Mouse (Mus musculus) testis, adult 2 months (tissue): Measurements from ENCODE around the gene Rasgef1b. TPM values are rescaled to one million over a fixed set of nuclear protein-coding genes. Genes with fewer than 3 reads are reported as not detected.

Experiments used
- H3K27ac ChIP-seq: fragments of 200-500 bp; 2 replicates; pipeline ENCODE4 v1.5.1; 2012; ENCODE audit warnings: low read depth, low read length; ENCODE audit not compliant: control insufficient read depth, insufficient read depth
- H3K27me3 ChIP-seq: fragments of 200-500 bp; 2 replicates; pipeline ENCODE4 v1.6.1; 2012; ENCODE audit warnings: mild to moderate bottlenecking, low read length, moderate library complexity; ENCODE audit not compliant: control insufficient read depth, insufficient read depth
- H3K36me3 ChIP-seq: fragments of 200-500 bp; 2 replicates; pipeline ENCODE4 v1.6.1; 2012; ENCODE audit warnings: mild to moderate bottlenecking, low read length; ENCODE audit not compliant: control insufficient read depth, insufficient read depth
- H3K4me1 ChIP-seq: fragments of 200-500 bp; 2 replicates; pipeline ENCODE4 v1.6.1; 2012; ENCODE audit warnings: low read length; ENCODE audit not compliant: control insufficient read depth, insufficient read depth
- H3K4me3 ChIP-seq: fragments of 200-500 bp; 2 replicates; pipeline ENCODE4 v1.5.1; 2012; ENCODE audit warnings: low read depth, mild to moderate bottlenecking, low read length, moderate library complexity, mixed read lengths; ENCODE audit not compliant: control insufficient read depth
- CTCF ChIP-seq: fragments of 200-500 bp; IDR thresholded peaks from 2 replicates; pipeline ENCODE4 v1.5.1; 2012; ENCODE audit warnings: low read depth, mild to moderate bottlenecking, inconsistent platforms, low read length, moderate library complexity; ENCODE audit not compliant: control insufficient read depth, insufficient read depth, insufficient replicate concordance
- POLR2A ChIP-seq: fragments of 200-500 bp; IDR thresholded peaks from 2 replicates; pipeline ENCODE4 v1.6.1; 2012; ENCODE audit warnings: low read depth, mild to moderate bottlenecking, inconsistent platforms, low read length, moderate library complexity; ENCODE audit not compliant: control insufficient read depth
- polyA plus RNA-seq: library from polyadenylated mRNA; depleted of rRNA; stranded (reverse); fragments of >200 nt; gene quantifications from 2 replicates; pipeline ENCODE4 v1.2.3, GENCODE M21; 2012

Rasgef1b gene
- polyA plus RNA-seq, 1 experiment, result 3.2 TPM

- H3K27me3 ChIP-seq, result no peaks in the 10 kb centered on the region
- no peak overlapping the region for H3K4me3 ChIP-seq
- H3K36me3 ChIP-seq, result no peaks in the 10 kb centered on the region
- TF ChIP-seq CTCF (no peak), POLR2A (no peak)
- no peaks in the 10 kb centered on the region for H3K4me1 ChIP-seq
- no peak overlapping the region for H3K27ac ChIP-seq
Observed at GRCm38 (mm10) chr5:99562096-99562495, 166.8 kb downstream of the Rasgef1b start.

DNA sequence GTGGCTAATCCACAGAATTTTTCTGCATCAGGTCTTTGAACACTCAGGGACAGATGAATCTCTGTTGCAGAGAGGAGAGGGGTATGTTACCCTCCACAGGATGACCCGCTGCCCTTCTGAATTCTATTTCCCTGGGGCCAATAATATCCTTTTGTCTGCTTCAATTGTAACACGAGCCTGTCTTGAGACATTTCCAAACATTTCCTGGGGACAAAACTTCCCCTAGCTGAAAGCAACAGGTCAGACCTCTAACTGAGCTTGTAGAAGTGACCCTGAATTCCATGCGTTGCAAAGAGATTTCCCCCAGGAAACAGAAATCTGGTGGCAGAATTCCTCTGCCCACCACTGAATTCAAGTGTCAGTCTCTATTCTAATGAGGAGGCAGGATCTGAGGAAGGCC lies 169.1 kb downstream of the Rasgef1b start:
- Histone ChIP-seq H3K27ac (no peak overlapping the region), H3K4me3 (no peak overlapping the region), H3K36me3 (no peaks in the 10 kb centered on the region), H3K27me3 (no peaks in the 10 kb centered on the region), H3K4me1 (no peaks in the 10 kb centered on the region)
- no peak for TF ChIP-seq CTCF
- TF ChIP-seq POLR2A, result no peak

DNA sequence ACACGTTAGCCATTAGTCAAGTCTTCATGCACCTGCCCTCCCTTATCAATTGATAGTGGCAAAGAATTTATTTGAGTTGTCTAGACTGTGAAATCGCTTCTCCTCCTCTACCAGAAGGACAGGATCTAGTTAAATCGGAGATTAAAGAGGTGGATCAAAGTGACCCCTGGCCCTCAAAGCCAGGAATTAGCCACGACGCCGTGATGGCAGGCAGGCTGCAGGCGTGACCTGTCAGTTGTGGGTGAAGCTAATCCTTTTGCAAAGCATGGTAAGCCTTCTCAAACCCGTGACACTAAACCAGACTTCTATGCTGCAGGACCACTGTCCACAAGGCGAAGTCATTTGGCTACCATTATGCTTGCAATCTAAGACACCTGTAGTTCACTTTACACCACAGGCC lies 170.6 kb downstream of the Rasgef1b start:
- Histone ChIP-seq H3K4me1 (no peaks in the 10 kb centered on the region), H3K36me3 (no peaks in the 10 kb centered on the region), H3K27me3 (no peaks in the 10 kb centered on the region), H3K27ac (no peak overlapping the region), H3K4me3 (no peak overlapping the region)
- TF ChIP-seq POLR2A (no peak), CTCF (no peak)

DNA sequence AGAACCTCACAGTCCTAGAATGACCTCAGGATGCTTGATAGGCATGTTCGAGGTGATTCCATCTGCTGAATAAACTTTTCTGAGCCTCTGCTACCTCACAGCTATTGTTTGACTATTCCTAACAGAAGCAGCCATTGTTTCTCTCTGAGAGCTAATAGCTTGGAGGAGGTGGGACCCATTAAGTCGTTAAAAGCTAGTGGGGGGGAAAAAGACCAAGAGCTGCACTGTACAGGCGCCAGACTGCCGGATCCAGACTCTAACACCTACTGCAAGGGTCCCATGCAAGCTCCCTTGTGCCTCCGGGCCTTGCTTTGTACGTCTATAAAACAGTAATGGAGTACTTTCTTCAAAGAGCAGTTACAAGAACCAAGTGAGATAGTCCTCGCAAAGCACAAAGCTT lies 176.2 kb downstream of the Rasgef1b start:
- Histone ChIP-seq H3K27me3 (no peaks in the 10 kb centered on the region), H3K4me1 (no peaks in the 10 kb centered on the region), H3K36me3 (no peaks in the 10 kb centered on the region), H3K4me3 (no peak overlapping the region), H3K27ac (no peak overlapping the region)
- TF ChIP-seq CTCF, result no peak
- no peak for TF ChIP-seq POLR2A

- H3K36me3 ChIP-seq, result no peaks in the 10 kb centered on the region
- no peaks in the 10 kb centered on the region for H3K27me3 ChIP-seq
- H3K27ac ChIP-seq, result no peak overlapping the region
- H3K4me3 ChIP-seq, result no peak overlapping the region
- no peaks in the 10 kb centered on the region for H3K4me1 ChIP-seq
- TF ChIP-seq POLR2A, result no peak
- no peak for TF ChIP-seq CTCF
Observed at GRCm38 (mm10) chr5:99544664-99545494, 184.0 kb downstream of the Rasgef1b start.

GRCm38 (mm10) chr5:99541999-99542765 lies 186.7 kb downstream of the Rasgef1b start:
- no peaks in the 10 kb centered on the region for H3K27me3 ChIP-seq
- H3K27ac ChIP-seq, result no peak overlapping the region
- no peaks in the 10 kb centered on the region for H3K4me1 ChIP-seq
- H3K4me3 ChIP-seq, result no peak overlapping the region
- H3K36me3 ChIP-seq, result no peaks in the 10 kb centered on the region
- no peak for TF ChIP-seq CTCF

- TF ChIP-seq CTCF (no peak), POLR2A (no peak)
- H3K4me3 ChIP-seq, result no peak overlapping the region
- no peaks in the 10 kb centered on the region for H3K27me3 ChIP-seq
- no peaks in the 10 kb centered on the region for H3K36me3 ChIP-seq
- no peak overlapping the region for H3K27ac ChIP-seq
- H3K4me1 ChIP-seq, result no peaks in the 10 kb centered on the region
Observed at GRCm38 (mm10) chr5:99541321-99541895, 187.5 kb downstream of the Rasgef1b start.
